Mouse (Mus musculus) adrenal gland, postnatal 4 days (tissue): ENCODE results near the gene Vmn2r73. TPM values are rescaled to one million over a fixed set of nuclear protein-coding genes. Genes with fewer than 3 reads are reported as not detected.
"Not testable (repeated sequence)": the region's sequence is repeated elsewhere in the genome, so short reads cannot be mapped to it uniquely, and the experiment has no call there.

ENCODE experiments used
- DNase-seq, 2 experiments: peaks; one replicate each; pipeline ENCODE4 v3.0.0; 2021 to 2022; ENCODE audit warnings: low spot score in 2 of 2, mixed read lengths in 2 of 2
- long read RNA-seq, 2 experiments: library from polyadenylated mRNA; stranded (forward); transcript quantifications; one replicate each; pipeline ENCODE4 v2.0.0; 2021
- total RNA-seq, 2 experiments: library from RNA; stranded (reverse); gene quantifications; 2 replicates each; pipeline ENCODE4 v1.2.3; 2021

The Vmn2r73 gene
- total RNA-seq = not detected
- long read RNA-seq, experiment 1 = 0 reads
- long read RNA-seq, experiment 2 = 0 reads

GRCm38 (mm10) chr7:85876166-85876565 is at the start of gene Vmn2r73:
Gene Vmn2r73 (minus strand): TSS chr7:85876266.
- no peak for DNase-seq

- no peak for DNase-seq
Measured at GRCm38 (mm10) chr7:85840090-85840948, 35.7 kb downstream of the Vmn2r73 start.

GRCm38 (mm10) chr7:85818092-85818491 is 58.0 kb downstream of the Vmn2r73 start:
- not testable (repeated sequence) for DNase-seq

Other genes starting within 250 kb of the Vmn2r73 start
- not detected for gene Vmn2r72, start 121.2 kb downstream of the Vmn2r73 start, total RNA-seq
- not detected for gene Vmn2r74, start 85.4 kb upstream of the Vmn2r73 start, total RNA-seq